Mouse (Mus musculus) spleen, postnatal 4 days (tissue): ENCODE measurements around the gene Nova2.

Source experiments
- DNase-seq, 2 experiments: peaks; one replicate each; pipeline ENCODE4 v3.0.0; 2022; ENCODE audit warnings: low spot score in 2 of 2

The Nova2 gene

DNA sequence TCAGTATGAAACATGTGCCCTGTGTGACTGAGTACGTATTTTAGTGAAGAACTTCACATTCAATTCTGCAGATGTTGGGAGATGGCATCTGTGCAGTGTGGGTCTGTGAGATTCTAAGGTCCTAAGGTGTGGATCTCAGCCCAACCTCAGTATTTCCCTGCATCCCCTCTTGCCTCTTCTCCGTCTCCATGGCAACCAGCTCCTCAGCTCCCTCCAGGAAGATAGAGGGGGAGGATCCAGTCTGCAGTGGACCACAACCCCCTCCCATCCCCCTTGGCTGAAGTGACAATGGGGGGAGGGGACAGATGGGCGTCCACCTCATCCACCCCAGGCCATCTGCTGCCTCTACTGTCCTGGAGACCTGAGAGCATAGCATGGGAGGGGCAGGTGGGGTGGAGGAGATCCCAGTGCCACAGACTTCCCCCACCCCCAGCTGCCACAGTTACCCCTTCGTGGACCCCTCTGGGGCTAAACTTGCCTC, 1.9 kb upstream of the Nova2 start:
- no peak for DNase-seq

DNA sequence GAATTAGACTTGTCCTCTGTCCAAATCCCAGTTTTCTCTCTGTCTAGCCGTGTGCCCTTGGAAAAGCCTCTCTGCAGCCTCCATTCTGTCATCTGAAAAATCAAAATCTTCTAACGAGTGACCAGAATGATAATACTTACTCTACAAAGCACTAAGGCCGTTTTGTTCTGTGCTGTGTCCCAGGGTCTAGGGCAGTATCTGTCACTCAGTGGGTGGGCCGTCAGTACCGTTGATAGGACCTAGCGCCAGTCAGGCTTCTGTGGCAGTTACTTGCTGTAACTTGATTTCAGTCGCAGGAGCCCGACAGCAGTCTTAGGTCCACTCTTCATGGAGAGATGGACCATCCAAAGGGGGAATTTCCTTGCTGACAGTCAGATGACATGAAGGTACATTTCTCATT, 1.4 kb upstream of the Nova2 start:
- DNase-seq = no peak

DNA sequence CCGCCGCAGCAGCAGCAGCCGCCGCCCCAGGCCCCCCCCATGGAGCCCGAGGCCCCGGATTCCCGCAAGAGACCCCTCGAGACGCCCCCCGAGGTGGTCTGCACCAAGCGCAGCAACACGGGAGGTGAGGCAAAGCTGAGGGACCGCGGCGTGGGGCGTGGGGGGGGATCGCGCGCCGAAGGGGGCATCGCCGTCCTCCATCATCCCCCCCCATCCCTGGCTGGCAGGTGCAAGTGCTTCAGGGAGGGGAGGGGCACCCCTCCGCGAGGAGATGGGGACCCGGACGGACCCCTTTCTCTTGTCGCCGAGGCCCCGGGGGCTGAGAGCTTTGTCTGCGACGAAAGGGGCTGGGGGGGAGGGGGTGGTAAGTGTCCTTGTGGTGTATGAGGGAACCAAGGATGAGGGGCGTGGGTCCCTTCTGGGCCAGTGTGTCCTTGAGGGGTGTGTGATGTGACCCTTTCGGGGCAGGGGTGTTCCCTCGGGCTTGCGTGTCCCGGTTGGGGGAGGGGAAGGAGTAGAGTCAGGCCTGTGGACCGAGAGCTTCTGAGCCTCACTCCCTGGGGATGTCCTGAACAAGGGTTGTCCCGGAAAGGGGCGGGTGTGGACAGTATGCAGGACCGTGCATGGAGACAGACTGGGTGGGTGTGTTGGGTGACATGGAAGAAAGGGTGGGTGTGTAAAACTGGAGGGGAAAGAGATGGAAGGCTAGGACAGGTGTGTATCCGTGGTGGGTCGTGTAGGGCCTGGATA, 528 bp downstream of the Nova2 start:
- DNase-seq = no peak

DNA sequence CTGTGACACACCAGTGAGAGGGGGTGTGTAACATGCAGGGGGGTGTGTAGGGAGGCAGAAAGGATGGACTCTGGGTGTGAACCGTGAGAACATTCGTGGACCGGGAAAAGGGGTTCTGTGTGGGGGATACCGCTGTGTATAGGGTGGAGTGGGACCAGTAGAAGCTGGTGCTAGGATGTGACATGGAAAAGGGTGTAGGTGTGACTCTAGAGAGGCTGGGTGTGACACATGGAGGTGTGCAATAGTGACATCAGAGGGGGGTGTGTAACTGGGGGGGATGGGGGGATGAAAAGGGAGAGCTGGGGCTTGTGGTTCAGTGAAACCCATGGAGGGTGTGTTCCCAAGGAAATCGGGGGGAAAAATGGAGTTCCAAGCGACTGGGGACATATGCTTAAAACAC, 1.2 kb downstream of the Nova2 start:
- DNase-seq = no peak

DNA sequence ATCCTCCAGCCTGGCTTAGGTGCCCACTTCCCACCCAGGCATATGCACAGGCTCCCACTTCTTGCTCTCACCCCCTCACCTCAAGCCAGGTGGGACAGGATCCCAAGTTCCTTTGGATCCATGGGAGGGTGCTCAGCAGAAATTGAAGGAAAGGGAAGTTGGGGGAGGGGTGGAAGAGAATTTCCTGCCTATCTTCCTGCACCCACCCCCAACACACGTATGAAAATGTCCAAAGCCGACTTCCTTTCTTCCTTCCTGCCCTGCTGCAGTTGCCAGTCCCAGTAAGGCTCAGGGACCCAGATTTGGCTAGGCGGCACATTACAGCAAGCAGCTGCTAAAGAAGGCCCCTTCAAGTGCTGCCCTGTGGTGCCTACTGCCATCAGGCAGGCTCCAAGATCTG, 2.1 kb downstream of the Nova2 start:
- no peak for DNase-seq

DNA sequence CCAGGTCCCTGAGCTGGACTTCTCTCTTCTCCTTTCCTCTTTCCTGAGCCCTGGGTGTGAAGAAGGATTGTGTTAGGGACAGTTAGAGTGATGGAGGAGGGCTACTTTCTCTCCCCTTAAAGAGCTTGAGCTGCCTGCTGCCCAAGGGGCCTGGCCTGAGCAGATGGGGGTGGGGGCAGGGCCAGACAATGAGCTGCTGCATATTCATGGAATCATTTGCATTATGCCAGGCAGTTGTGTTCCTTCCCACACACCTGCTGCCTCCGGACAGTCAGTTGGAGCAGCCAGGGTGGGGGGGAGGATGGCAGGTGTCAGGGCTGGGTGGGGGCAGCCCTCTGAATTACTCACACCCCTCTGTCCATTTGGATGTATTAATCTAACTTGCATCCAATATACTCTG, 16.7 kb downstream of the Nova2 start:
- DNase-seq = no peak

DNA sequence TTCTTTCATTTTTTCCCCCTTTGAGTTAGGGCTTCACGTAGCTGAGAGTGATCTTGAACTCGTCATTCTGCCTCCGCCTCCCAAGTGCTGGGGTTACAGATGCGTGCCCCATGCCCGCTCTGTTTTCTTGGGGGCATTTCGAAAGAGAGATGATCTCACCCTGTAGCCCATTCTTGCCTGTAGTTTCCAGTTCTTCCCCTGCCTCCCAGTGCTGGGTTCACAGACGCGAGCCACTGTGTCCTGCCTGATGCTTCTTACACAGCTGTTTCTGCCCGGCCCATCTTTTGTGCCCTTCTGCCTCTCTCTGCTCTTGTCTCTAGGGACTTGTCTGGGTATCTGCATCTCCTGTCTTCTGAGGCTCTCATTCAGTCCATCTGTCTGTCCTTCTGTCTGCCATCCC, 17.1 kb downstream of the Nova2 start:
- no peak for DNase-seq

DNA sequence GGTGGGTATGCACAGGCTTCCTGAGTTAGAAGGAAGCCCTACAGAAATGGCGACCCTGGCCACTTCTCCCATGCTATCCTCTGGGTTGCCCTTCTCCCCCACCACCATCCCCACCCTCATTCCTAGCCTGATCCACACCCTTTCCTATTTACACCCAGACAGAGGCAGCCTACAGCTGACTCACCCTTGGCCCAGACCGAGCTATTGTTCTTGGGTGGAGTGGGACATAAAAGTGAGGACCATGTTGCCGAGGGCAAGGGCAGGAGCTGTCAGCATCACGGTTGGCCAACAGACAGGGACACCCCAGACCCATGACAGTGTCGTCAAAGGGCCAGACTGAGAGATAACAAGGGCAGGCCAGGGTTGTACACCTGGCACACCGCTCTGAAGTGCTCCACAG, 22.5 kb downstream of the Nova2 start:
- DNase-seq = no peak

DNA sequence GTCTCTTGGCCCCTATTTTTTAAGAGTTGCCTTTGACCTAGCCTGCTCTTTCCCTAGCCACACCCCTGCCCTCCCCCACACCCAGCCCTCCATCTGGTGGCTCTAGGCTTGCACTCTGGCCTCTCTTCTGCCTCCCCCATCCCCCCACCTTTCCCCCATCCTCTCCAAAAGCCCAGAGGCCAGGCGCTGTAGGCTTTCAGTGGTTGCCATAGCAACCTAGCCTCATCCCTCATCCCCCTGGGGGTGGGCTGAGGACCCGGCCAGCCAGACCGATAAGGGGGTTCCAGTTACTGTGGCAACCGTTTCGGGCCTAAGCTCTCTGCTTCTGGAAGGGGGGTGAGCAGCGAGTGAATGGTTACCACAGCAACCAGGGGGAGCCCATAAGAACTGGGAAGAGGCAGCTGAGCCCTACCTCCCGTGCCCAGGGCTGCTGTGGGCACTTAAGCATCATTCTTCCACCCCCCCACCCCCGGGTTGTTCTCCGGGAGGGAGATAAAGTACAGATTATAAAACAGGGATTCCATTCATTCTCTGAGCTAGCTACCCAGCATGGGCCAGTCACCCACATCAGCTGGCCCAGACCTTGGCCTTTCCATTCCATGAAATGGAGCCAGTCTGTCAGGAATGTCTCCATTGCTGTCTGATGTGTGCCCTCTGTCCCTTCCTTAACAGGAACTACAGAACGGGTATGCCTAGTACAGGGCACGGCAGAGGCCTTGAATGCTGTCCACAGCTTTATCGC, 24.3 kb downstream of the Nova2 start:
- DNase-seq = no peak

DNA sequence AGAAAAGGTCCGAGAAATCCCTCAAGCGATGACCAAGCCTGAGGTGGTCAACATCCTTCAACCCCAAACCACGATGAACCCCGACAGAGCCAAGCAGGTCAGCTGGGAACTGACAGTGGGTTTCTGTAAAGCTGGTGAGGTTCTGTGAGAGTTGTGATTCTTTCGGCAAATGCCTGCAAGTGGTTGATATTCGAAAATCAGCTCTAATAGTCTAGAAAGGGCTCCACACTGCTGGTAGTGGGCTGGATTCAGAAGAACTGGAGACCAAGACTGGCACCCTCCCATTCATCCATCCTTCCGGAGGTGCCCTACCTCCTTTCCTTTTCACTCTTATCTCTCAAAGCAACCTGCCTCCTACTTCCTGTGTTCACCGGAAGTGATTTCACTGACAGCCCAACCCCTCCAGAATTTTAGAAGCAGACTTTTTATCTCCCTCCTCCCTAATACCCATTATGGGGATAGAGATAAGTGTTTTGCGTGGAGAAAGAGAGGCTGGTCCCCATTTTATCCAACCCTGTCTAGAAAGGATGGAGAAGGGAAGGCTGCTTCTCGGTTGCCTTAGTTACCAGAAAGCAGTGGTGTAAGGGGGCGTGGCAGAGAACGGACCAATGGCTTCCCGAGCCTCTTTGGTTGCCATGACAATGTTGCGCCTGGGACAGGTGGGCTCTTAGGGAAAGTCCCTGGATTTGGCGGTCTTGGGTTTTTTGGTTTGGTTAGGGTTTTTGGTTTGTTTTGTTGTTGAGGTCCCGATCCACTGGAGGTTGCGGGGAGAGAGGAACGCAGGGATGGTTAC, 25.0 kb downstream of the Nova2 start:
- no peak for DNase-seq

DNA sequence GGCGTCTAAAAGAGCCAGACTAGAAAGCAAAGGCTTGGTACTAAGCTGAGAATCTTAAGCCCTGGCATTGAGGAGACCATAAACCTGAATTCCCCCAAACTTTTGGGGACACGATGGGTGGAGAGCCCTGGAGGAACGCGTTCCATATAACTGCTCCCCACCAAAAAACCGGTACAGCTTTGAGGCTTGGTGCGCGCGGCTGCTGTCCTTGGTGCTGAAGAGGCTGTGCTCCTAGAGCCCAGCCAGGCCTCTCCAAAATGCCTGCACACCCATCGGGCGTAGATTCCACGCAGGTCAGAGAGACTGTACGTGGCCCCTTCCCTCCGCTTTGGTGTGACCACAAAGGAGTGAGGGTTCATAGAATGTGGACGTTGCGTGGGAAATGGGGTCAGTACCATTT, 25.7 kb downstream of the Nova2 start:
- peak; percentile 18 to 77 for DNase-seq

DNA sequence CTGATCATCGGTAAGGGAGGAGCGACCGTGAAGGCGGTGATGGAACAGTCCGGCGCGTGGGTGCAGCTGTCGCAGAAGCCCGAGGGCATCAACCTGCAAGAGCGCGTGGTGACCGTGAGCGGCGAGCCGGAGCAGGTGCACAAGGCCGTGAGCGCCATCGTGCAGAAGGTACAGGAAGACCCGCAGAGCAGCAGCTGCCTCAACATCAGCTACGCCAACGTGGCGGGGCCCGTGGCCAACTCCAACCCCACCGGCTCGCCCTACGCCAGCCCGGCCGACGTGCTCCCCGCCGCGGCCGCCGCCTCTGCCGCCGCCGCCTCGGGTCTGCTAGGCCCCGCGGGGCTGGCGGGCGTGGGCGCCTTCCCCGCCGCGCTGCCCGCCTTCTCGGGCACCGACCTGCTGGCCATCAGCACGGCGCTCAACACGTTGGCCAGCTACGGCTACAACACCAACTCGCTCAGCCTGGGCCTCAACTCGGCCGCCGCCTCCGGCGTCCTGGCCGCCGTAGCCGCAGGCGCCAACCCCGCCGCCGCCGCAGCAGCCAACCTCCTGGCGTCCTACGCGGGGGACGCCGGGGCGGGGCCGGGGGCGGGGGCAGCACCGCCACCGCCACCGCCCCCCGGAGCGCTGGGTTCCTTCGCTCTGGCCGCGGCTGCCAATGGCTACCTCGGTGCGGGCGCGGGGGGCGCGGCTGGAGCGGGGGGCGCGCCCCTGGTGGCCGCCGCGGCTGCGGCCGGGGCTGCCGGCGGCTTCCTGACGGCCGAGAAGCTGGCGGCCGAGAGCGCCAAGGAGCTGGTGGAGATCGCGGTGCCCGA, 32.1 kb downstream of the Nova2 start:
- DNase-seq = peak in 1 of 2 experiments; percentile 65

DNA sequence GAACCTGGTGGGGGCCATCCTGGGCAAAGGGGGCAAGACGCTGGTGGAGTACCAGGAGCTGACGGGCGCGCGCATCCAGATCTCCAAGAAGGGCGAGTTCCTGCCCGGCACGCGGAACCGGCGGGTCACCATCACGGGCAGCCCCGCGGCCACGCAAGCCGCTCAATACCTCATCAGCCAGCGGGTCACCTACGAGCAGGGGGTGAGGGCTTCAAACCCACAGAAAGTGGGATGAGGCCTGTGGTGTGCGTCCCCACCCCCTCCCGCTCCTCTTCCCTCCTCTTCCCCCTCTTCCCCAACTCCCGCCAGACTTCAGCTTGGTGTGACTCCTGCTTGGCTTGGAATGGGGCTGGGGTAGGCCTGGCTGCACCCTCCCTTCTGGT, 32.7 kb downstream of the Nova2 start:
- DNase-seq = peak in 1 of 2 experiments; percentile 61

DNA sequence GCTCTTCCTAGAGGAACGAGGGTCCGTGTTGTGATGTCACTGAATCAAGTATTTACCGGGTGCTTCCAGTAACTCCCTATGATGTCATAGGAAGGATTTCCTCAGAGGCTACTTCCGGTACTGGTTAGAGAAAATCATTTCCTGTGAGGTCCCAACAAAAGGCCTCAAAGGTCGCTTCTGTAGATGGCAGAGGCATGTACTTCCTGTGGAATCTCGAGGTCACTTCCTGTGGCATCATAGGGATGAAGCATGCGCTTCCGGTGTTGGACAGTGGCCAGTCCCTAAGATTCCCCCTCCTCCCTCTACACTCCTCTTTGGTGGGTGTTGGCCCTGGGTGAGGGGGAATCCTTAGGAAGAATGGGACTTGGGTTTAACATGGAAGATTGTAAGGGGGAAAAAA, 33.8 kb downstream of the Nova2 start:
- no peak for DNase-seq

DNA sequence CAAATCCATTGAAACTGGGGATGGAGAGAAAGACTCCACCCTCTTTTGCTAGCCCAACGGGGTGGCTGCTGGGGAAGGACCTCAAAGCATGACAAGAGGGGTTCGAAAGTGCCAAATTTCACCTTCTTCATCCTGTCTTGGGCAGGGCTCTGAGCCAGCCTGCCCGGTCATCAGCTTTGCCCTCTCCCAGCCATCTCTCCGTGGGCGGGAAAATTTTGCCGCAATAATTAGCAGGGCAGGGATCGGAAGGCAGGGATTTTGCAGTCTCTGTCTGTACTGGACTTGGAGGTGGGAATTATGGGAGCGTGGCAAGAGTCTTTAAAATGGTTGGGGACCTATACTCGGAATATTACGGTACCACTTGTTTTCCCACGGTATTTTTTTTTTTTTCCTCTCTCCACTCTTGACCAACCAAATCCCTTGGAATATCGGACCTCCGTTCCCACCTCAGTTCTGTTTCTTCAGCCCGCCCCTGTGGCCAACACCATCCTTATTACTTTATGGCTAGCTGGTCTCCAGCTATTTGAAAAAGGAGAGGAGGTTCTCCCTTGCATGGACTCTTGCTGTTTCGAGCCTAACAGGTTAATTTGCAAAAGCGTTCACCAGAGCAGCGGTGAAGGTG, 36.6 kb downstream of the Nova2 start:
- DNase-seq = no peak

DNA sequence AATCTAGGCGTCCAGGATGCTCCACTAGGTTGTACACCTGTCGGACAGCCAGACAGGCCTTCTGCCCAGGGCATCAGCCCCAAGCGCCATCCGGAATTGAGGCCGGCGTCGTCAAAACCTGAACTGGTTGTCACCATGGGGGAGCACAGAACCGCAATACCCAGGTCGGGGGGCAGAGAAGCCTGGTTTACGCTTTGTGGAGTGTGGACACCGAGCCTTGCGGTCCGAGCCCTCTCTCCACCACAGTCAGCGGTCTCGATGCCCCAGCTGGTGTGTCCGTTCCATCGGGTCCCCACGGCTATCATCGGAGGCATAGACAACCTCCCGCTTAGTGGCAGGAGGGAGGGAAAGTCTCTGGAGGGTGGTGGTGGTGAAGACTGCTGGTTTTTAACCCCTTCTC, 37.1 kb downstream of the Nova2 start:
- DNase-seq = no peak

DNA sequence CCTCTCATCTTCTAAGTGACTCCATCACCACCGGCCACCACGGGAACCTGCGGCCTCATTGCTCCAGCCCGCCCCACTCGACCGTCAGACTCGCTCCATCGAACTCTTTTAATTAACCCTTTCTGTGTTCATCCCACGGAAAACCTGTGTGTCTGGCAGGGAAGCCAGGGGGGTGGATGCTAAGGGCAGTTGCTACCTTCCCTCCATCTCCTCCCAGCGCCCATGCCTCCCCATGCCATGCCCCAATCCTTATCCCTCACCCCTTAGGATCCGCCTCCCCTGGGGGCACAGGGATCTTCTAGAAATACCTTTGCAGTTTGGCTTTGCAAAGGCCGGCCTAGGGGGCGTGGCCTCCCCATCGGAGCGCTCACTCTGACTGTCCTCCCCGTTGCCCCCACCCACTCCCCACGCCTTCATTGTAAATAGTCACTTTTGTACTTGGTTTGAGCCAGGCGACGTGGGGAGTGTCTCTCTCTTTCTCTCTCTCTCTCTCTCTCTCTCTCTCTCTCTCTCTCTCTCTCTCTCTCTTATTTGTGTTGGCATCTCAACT, 37.7 kb downstream of the Nova2 start:
- no peak for DNase-seq

DNA sequence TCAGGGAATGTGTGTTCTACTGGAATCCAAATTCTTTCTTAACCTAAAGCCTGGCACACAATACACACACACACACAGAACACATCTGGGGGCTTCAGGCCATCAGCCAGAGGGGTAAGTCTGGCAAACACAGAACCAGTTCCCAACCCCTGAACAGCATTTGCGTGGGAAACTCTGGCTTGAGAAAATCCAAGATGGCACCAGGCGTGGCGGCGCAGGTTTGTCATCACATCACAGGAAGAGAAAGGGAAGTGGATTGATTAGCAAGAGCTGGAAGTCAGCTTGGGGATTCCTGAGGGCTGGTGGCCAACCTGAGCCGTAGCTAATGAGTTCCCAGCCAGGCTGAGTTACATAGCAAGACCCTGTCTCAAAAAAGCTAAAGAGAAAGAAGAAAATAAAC, 39.6 kb downstream of the Nova2 start:
- DNase-seq = no peak

DNA sequence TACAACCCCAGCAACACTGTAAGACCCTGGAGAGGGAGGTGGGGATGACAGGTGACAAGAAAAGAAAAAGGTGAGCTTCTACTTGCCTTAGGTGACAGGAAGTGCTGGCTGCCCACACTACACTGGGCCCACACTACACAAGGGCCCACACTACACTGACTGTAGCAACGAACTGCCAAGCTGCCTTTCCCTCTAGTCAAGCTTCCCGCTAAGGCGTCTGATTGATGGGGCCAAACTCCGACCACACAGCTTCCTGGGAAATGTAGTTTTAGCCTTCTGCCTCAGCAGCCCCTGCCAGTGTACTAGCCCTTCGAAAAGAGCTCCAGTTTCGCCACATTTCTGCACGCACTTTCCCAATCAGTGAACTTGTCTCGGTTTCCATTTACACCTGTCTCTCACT, 41.9 kb downstream of the Nova2 start:
- no peak for DNase-seq

DNA sequence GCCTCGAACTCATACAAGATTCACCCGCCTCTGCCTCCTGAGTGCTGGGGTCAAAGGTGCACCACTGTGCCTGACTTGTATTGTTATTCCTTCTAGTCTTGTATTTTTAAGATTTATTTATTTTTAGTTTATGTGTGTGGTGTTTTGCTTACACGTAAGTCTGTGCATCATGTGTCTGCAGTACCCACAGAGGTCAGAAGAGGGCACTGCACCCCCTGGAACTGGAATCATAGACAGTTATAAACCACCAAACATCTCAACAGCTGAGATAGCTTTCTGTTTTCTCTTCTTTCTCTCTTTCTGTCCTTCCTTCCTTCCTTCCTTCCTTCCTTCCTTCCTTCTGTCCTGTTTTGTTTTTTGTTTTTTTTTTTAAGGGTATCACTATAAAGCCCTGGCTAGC, 45.3 kb downstream of the Nova2 start:
- no peak for DNase-seq

DNA sequence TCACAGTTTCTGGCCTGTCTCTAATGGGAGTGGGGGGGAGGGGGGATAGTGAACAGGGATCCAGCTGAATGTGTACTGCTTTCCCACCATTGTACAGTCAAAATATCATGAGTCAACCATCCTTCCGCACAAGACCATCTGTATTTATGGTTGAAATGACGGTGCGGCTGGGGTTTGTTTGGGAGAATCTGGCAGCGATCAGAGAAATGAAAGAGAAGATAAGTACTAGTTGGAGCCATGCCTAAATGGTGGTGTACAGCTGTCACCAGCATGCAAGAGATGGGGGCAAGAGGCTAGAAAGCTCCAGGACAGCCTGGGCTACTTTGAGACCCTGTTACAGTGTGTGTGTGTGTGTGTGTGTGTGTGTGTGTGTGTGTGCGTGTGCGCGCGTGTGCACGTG, 52.7 kb downstream of the Nova2 start:
- DNase-seq = no peak
